Mouse (Mus musculus) liver, postnatal 0 days (tissue): ENCODE data around the gene Rho.

Experiments used
- CTCF ChIP-seq: sonication (generic); IDR thresholded peaks from 2 replicates; pipeline ENCODE4 v1.5.1; 2016; ENCODE audit warnings: antibody characterized with exemption, low read depth
- EP300 ChIP-seq: IDR thresholded peaks from 2 replicates; pipeline ENCODE4 v1.6.1; 2016; ENCODE audit warnings: antibody characterized with exemption, low read depth, mild to moderate bottlenecking

- TF ChIP-seq CTCF (no peak), EP300 (no peak)
Measured at GRCm38 (mm10) chr6:115915601-115916445, 15.7 kb upstream of the Rho start.
